In genomic region chr8:34744179-34744578, GRCm38 (mm10) we compare ENCODE assay signal across 15 mouse cellular contexts.
"Had no signal": no experiment of that assay in that cellular context is flagged by ENCODE, and none has a peak within 500 bp of the region (broad histone marks: within the 10 kb centered on the region; RNA-seq: fewer than 3 reads in every experiment).

No protein-coding gene starts in this region.

- H3K4me3 ChIP-seq: intestine, embryonic 15.5 days; left cerebral cortex, adult 2 months; limb, embryonic 10.5 days; liver, embryonic 12.5 days; lung, embryonic 15.5 days; midbrain, embryonic 12.5 days; stomach, embryonic 15.5 days had no signal

- H3K27ac ChIP-seq: intestine, embryonic 15.5 days; left cerebral cortex, adult 2 months; limb, embryonic 10.5 days; liver, embryonic 12.5 days; lung, embryonic 15.5 days; midbrain, embryonic 12.5 days; stomach, embryonic 15.5 days had no signal

- DNase-seq: kidney, adult 18-20 months; kidney, postnatal 10 days; lung, postnatal 14 days; right cerebral cortex, adult 18-20 months; right cerebral cortex, postnatal 25 days; thymus, adult 2 months; thymus, postnatal 25 days had no signal

- ATAC-seq: intestine, embryonic 15.5 days; liver, embryonic 12.5 days; midbrain, embryonic 16.5 days had no signal

- H3K36me3 ChIP-seq: intestine, embryonic 15.5 days; limb, embryonic 10.5 days; liver, embryonic 12.5 days; lung, embryonic 15.5 days; midbrain, embryonic 12.5 days; stomach, embryonic 15.5 days had no signal

- H3K4me1 ChIP-seq: intestine, embryonic 15.5 days; limb, embryonic 10.5 days; liver, embryonic 12.5 days; lung, embryonic 15.5 days; midbrain, embryonic 12.5 days; stomach, embryonic 15.5 days had no signal

- H3K27me3 ChIP-seq: intestine, embryonic 15.5 days; liver, embryonic 12.5 days; lung, embryonic 15.5 days; midbrain, embryonic 12.5 days; stomach, embryonic 15.5 days had no signal
